Mouse (Mus musculus) liver, adult 2 months (tissue): Measurements from ENCODE around the gene Tk1.

Experiments used
- CTCF ChIP-seq: fragments of 200-500 bp; IDR thresholded peaks from 2 replicates; pipeline ENCODE4 v1.5.1; 2011; ENCODE audit warnings: low read depth, low read length, control low read depth
- POLR2A ChIP-seq: fragments of 200-500 bp; IDR thresholded peaks from 2 replicates; pipeline ENCODE4 v1.6.1; 2011; ENCODE audit warnings: low read length, control low read depth; ENCODE audit not compliant: insufficient read depth; ENCODE audit errors: extremely low read depth

- TF ChIP-seq POLR2A (no peak), CTCF (no peak)
These were observed 19.1 kb downstream of the Tk1 start for GRCm38 (mm10) chr11:117806781-117807180.
